Mouse (Mus musculus) heart, postnatal 14 days (tissue): ENCODE measurements around the gene Celsr2. TPM values are rescaled to one million over a fixed set of nuclear protein-coding genes. Genes with fewer than 3 reads are reported as not detected.

Experiments used
- DNase-seq, 2 experiments: peaks; one replicate each; pipeline ENCODE4 v3.0.0; 2021 to 2022
- intact Hi-C: fragments of 180-260 bp; cut with DNase I; formaldehyde crosslinking; loops from one replicate; pipeline ENCODE4 v1.15.1; 2025
- total RNA-seq, 2 experiments: library from RNA; stranded (reverse); gene quantifications; 2 replicates each; pipeline ENCODE4 v1.2.3; 2021

Celsr2 gene
- total RNA-seq, 2 experiments from 2014 or later = 5.4 to 5.9 TPM

- intact Hi-C loops = no loop called here
- DNase-seq = peak; percentile 86 to 93
Observed at GRCm38 (mm10) chr3:108383485-108384354, 31.6 kb downstream of the Celsr2 start, which contains the start of gene Psrc1. Gene Psrc1 (plus strand): TSS chr3:108383839.

DNA sequence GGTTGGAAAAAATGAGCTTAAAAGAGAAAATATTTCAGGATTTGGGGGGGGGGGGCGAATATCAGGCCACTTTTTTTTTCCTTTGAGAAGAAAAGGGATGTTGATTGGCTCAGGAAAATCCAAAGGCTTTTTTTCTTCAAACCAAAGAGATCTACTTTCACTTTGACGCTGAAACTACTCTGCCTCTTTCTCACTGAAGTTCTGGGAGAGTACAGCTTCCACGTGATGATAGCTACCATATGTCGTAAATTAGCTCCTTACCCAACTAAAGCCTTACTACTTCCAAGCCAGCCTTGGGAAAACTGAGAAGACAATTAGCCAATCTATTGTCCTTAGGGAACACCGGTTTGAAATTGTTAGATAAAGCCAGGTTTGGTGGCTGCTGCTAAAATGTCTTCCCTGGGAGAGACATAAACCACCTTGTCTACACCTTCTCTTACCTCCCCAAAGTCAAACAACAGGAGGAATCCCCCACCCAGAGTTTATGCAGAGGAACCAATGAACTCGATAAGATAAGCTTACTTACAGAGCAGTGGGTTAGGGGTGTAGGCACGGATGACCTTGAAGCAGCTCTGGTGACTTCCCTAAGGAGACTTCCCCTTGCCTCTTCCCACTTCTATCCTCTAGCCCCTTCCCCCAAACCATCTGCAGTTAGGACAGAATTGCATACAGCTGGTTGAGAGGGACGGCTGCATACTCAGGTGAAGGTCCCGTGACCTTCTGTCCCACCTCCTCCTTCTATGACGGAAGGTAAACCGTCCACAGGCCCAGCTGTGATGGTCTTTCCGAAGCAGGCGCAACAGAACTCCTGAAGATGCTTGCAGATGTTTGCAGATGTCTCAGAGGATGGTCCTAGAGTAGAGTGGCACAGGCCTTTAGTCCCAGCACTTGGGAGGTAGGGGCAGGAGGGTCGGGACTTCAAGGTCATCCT, 33.1 kb downstream of the Celsr2 start:
- intact Hi-C loops = no loop called here
- DNase-seq = no peak

DNA sequence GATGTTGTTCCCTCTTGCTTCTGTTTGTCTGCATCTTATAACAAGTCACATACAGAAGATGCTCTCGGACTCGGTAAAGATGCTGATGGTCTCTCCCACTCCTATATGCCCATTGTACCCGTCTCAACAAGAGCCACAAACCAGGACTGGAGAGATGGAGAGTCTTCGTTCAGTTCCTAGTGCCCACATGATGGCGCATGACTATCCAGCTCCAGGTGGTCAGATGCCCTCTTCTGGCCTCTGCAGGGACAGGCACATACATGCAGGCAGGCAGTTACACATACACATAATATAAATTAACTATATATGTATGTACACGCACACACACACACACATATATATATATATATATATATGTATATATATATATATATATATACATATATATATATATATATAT, 34.7 kb downstream of the Celsr2 start:
- no peak for DNase-seq
- intact Hi-C loops = no loop called here

- DNase-seq = no peak
- intact Hi-C loops = no loop called here
Observed at GRCm38 (mm10) chr3:108378875-108379663, 36.3 kb downstream of the Celsr2 start.

DNA sequence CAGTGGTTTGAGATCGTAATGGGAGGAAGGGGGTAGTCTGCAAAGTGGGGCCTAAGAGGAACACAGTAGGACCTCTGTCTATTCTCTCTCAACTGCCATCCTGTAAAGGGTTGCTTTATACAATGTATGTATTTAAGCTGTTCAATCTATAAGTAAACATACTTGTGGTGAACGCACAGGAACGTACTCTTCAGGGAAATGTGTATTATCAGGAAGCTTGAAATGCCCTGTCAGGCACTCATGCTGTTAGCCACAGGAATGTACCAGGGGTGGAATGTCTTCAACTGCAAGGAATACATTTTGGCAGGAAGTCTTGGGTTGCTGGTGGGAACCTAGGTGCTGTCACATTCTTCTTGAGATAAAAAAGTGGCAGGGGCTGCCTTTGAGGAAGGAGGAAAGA, 42.7 kb downstream of the Celsr2 start:
- intact Hi-C loops = no loop called here
- DNase-seq = no peak

DNA sequence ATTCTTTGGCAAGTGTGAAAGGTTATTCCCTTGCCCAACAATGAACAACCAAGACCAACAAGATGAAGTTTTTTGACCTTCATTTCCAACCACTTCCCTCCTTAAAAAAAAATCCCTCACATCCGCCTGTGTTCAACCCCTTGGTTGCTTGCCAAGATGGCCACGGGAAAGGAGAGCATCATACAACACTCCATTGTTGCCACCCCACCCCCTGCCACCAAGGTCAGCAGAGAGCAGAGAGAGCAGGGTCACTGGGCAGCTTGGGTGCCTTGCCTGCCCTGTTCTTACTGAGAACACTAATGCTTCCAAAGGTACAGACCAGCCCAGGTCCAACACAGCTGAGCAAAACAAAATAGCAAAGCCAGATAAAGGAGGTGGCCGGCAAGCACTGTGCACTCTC, 43.1 kb downstream of the Celsr2 start:
- no peak for DNase-seq
- intact Hi-C loops = no loop called here

GRCm38 (mm10) chr3:108368721-108369120, 46.6 kb downstream of the Celsr2 start:
- intact Hi-C loops = no loop called here
- no peak for DNase-seq

DNA sequence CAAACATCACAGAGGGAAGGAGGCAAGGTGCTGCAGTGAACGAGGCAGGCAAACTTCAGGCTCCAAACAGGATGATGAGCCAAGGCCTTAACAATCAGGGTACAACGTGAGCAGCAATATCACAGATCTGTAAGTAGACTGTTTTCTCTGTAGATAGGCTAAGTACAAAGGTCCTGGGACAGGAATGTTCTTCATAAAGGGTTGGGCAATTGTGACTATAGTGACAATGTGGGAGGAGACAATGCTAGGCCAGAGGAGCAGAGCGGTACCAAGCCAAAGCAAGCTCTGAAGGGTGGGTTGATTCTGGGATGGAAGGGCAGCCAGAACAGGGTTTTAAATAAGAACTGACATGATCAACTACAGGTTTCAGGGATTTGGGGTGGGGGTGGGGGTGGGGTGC, 47.5 kb downstream of the Celsr2 start:
- DNase-seq = no peak
- intact Hi-C loops = no loop called here

DNA sequence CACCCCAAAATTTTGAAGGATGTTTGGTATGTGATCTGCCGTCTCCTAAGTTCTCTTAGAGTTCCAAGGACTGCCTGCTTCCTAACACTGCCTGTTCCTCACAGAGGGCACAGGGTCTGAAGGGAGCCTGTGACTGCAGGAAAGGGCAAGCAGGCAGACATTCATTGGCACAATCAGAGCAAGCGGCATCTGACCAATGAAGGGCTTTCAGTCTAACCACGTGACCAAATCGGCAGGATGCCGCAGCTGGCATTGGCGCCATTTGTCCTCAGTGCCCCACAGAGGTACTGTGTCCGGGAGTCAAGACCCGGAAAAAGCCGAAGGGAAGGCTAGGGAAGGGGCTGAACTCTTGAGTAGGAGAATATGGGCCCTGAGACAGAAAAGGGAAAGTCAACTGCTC, 48.2 kb downstream of the Celsr2 start:
- intact Hi-C loops = no loop called here
- DNase-seq = no peak

DNA sequence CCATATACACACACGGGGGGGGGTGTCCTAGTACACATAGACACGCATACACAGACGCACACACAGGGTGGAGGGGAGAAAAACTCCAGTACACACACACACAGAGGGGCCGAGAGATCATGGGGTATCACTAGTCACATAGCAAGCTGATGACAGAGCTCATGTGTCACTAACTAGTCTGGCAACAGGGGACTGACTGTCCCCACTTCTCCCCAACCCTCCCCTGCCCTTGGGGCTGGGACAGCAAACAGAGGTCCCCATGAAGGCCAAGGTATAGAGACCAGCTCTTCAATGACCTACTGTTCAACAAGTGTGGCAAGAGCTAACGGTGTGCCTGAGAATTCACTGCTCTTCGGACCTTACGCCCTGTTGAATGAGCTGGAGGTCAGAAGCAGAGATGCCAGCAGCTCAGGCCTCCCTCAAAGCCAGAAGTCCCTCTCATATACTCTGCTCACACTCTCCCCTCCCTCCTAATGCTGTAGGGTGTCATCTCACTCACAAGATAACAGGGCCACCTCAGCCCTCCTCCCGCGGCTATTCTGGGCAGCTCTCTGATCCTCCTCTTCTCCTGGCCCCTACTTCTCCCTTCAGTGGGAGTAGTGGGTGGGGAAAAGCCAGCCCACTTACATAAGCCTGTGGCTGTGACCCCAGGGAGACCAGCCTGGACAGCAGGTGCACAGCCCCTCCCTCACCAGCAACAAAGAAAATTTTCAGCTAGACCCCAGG, 50.9 kb downstream of the Celsr2 start, which contains the start of gene Mybphl:
Mybphl (plus strand) TSS at position 642 of the 726 bp plus-strand sequence.
- intact Hi-C loops = no loop called here
- DNase-seq = peak in 1 of 2 experiments; percentile 13

GRCm38 (mm10) chr3:108363626-108364025, 51.7 kb downstream of the Celsr2 start:
- peak; percentile 9 to 28 for DNase-seq
- intact Hi-C loops = no loop called here

DNA sequence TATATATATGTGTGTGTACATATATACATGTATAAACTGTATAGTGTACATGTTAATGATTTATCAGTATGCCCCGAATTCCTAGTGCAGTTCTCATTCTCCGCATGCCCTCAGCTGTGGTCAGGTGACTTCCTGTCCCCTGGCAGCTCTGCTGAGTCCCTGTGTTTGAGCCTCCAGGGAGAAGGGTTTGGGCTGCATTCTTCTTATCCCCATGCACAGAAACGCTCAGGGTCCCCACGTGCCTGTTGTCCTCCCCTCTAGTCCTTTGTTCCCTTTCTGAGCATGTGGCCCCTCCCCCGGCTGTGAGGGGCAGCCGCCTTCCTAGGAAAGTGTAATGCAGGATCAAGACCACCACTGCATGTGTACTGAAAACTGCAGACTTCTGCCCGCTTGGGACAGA, 54.5 kb downstream of the Celsr2 start:
- intact Hi-C loops = no loop called here
- DNase-seq = no peak

GRCm38 (mm10) chr3:108358445-108358844, 56.9 kb downstream of the Celsr2 start:
- DNase-seq = no peak
- intact Hi-C loops = no loop called here

- intact Hi-C loops = no loop called here
- DNase-seq = no peak
Observed at GRCm38 (mm10) chr3:108357051-108357450, 58.3 kb downstream of the Celsr2 start.

GRCm38 (mm10) chr3:108355245-108355644, 60.1 kb downstream of the Celsr2 start:
- intact Hi-C loops = no loop called here
- DNase-seq = no peak

DNA sequence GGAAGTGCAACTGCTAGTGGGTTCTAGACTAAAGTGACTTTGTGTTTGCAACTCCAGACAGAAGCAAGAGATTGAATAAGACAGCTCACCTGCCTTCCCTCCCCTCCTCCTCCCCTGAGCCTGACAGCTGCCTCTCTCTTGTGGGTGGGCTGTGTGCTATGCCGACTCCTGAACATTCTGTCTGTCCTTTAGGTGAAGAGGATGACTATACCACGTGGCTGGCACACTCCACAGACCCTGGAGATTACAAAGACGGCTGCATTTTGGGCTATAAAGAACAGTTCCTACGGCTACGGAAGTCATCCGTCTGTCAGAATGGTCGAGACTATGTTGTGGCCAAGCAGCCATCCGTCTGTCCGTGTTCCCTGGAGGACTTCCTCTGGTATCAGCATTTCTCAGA, 67.0 kb downstream of the Celsr2 start:
- DNase-seq = no peak
- intact Hi-C loops = no loop called here

DNA sequence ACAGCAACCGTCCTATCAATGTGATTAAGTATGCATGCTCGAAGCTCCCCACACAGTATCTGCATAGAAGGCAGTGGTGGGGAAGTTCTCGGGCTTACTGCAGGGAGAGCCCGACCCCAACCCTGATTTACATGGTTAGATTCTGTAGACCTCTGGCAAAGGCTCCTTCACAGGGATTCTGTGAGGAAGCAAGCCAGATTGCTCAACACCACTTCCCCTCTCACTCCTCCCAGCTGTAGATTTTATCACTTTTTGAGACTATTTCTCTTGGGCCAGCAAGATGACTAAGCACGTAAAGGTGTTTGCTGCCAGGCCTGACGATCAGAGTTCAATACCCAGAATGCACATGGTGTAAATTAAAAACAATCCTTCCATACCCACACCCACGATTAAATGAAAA, 69.5 kb downstream of the Celsr2 start:
- intact Hi-C loops = no loop called here
- no peak for DNase-seq

GRCm38 (mm10) chr3:108342185-108342584, 73.2 kb downstream of the Celsr2 start:
- no peak for DNase-seq
- intact Hi-C loops = loop anchor here (5.0 kb wide), 1 partner anchor 45 kb away; no protein-coding TSS in a partner anchor

DNA sequence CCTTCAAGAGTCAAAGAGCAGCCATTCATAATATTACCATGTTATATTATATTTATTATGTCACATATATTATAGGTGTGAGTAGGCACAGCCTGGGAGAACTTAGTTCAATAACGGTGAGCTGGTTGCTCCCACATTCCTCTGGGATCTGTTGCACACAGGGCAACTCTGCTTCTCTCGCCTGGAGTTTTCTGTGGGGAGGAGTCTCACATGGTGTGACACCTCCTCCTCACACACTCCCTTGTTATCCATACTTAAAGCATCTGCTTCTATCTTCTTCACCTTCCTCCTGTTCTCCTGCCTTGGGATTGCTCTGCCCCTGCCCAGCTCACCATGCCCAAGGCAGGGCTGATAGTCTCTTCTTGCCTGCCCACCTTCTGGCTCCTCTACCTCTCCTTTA, 74.3 kb downstream of the Celsr2 start:
- intact Hi-C loops = loop anchor here (5.0 kb wide), 1 partner anchor 44 kb away; no protein-coding TSS in a partner anchor
- no peak for DNase-seq
